18 mouse cellular contexts compared by ENCODE assay signal in genomic region chr12:70512431-70512830, GRCm38 (mm10). TPM values are rescaled to one million over a fixed set of nuclear protein-coding genes. Genes with fewer than 3 reads are reported as not detected.
DNase-seq lines count a peak whose midpoint lies in the region; ATAC-seq and TF ChIP-seq lines count a peak whose summit lies in the region.
"Had no signal": no experiment of that assay in that cellular context is flagged by ENCODE, and none has a peak within 500 bp of the region (broad histone marks: within the 10 kb centered on the region; RNA-seq: fewer than 3 reads in every experiment).

No protein-coding gene starts in this region.

- no peaks in the 10 kb centered on the region for H3K79me2 ChIP-seq in MEL (ENCODE audit: control insufficient read depth, insufficient read depth, low read length, poor library complexity)

- H3K9ac ChIP-seq in MEL (ENCODE audit: control insufficient read depth, low read depth, low read length, poor library complexity, severe bottlenecking), result no peak overlapping the region
- H3K9ac ChIP-seq: embryonic facial prominence, embryonic 12.5 days; limb, embryonic 13.5 days; lung, embryonic 15.5 days had no signal

- peak; percentile 16 for DNase-seq in embryo, embryonic 10 days (ENCODE audit: low spot score)
- DNase-seq in embryo, embryonic 9.5 days (ENCODE audit: extremely low spot score), result no peak
- no peak for DNase-seq in layer of hippocampus, adult 2 months (ENCODE audit: low spot score in 2 of 2)
- DNase-seq in layer of hippocampus, adult 9-10 months (ENCODE audit: low spot score), result no peak
- DNase-seq in 3134 (ENCODE audit: extremely low read depth, insufficient read length, low spot score) (peak; percentile 34), MEL (ENCODE audit: low read depth, low spot score) (peak; percentile 7)
- no peak for DNase-seq in frontal cortex, postnatal 25 days (ENCODE audit: low spot score in 2 of 2)
- DNase-seq: B cell, adult 2 months; cerebellum, adult 11 months; cerebellum, postnatal 36 days; heart, postnatal 14 days; retina, postnatal 1 day had no signal

- peak; percentile 39 for TF ChIP-seq CTCF in layer of hippocampus, adult 2 months (conservative IDR thresholded peaks at IDR 0.05)
- peak in 2 of 3 experiments; percentile 22 to 35; a peak in 3 of 6 replicates for TF ChIP-seq CTCF in MEL (IDR thresholded peaks at IDR 0.05 in 2 of 3, conservative IDR thresholded peaks at IDR 0.05 in 1 of 3; ENCODE audit: control insufficient read depth in 1 of 3, insufficient read depth in 1 of 3, low read depth in 2 of 3, low read length in 3 of 3, poor library complexity in 1 of 3, severe bottlenecking in 1 of 3)

- H3K27ac ChIP-seq in layer of hippocampus, adult 2 months, result no peak overlapping the region
- no peak overlapping the region for H3K27ac ChIP-seq in MEL (ENCODE audit: control insufficient read depth, low read depth, low read length)
- H3K27ac ChIP-seq: embryonic facial prominence, embryonic 12.5 days; limb, embryonic 13.5 days; lung, embryonic 15.5 days had no signal

- peaks cover 2 to 6% of the 10 kb centered on the region in 2 experiments; a peak in 3 of 4 replicates for H3K27me3 ChIP-seq in MEL (ENCODE audit: control insufficient read depth in 1 of 2, insufficient read depth in 2 of 2, low read length in 2 of 2)
- H3K27me3 ChIP-seq: embryonic facial prominence, embryonic 12.5 days; limb, embryonic 13.5 days; lung, embryonic 15.5 days; megakaryocyte, embryonic 14.5 days had no signal

- TF ChIP-seq POLR2A in MEL (IDR thresholded peaks at IDR 0.05; ENCODE audit: control insufficient read depth in 1 of 2, insufficient read depth in 1 of 2, low read depth in 1 of 2, low read length in 2 of 2, poor library complexity in 1 of 2), result no peak

- H3K36me3 ChIP-seq in MEL (ENCODE audit: control insufficient read depth in 1 of 2, insufficient read depth in 2 of 2, low read length in 2 of 2), result no peaks in the 10 kb centered on the region
- H3K36me3 ChIP-seq: embryonic facial prominence, embryonic 12.5 days; limb, embryonic 13.5 days; lung, embryonic 15.5 days had no signal

- no peak for TF ChIP-seq EP300 in MEL (IDR thresholded peaks at IDR 0.05; ENCODE audit: low read depth in 1 of 2, low read length in 2 of 2)

- no peak for ATAC-seq in monocyte, adult 5-6 weeks (replicated peaks; ENCODE audit: insufficient number of reproducible peaks, low FRiP score, low TSS enrichment, poor library complexity, severe bottlenecking)
- ATAC-seq: hindbrain, embryonic 16.5 days had no signal

- H3K4me3 ChIP-seq in layer of hippocampus, adult 2 months, result no peak overlapping the region
- H3K4me3 ChIP-seq in MEL (ENCODE audit: control insufficient read depth in 1 of 2, insufficient read depth in 1 of 2, low read depth in 2 of 2, low read length in 2 of 2), result no peak overlapping the region
- H3K4me3 ChIP-seq: embryonic facial prominence, embryonic 12.5 days; limb, embryonic 13.5 days; lung, embryonic 15.5 days; megakaryocyte, embryonic 14.5 days had no signal

- H3K4me1 ChIP-seq in MEL (ENCODE audit: control insufficient read depth in 1 of 2, insufficient read depth in 2 of 2, low read length in 2 of 2), result no peaks in the 10 kb centered on the region
- H3K4me1 ChIP-seq: lung, embryonic 15.5 days; megakaryocyte, embryonic 14.5 days had no signal

- no peaks in the 10 kb centered on the region for H3K9me3 ChIP-seq in MEL (replicated peaks; ENCODE audit: insufficient read depth, low read length)
- H3K9me3 ChIP-seq: embryonic facial prominence, embryonic 12.5 days; limb, embryonic 13.5 days; lung, embryonic 15.5 days had no signal

- peak; percentile 7; the same call in 1 of the 2 replicates for TF ChIP-seq RAD21 in MEL (IDR thresholded peaks at IDR 0.05; ENCODE audit: low read depth, low read length)

TF ChIP-seq in MEL, 35 proteins besides CTCF, POLR2A, EP300 and RAD21:
- no peak for TF ChIP-seq POLR2AphosphoS5 (IDR thresholded peaks at IDR 0.05; ENCODE audit: borderline replicate concordance, low read depth, low read length)
- 0 out of 2 replicates have a peak, but pooled peaks have one; percentile 9 for TF ChIP-seq SMC3 (IDR thresholded peaks at IDR 0.05; ENCODE audit: low read depth, low read length)
- no peak for TF ChIP-seq ELF1 (IDR thresholded peaks at IDR 0.05; ENCODE audit: low read depth, low read length)
- no peak for TF ChIP-seq ZNF384 (IDR thresholded peaks at IDR 0.05; ENCODE audit: low read depth, low read length)

RNA-seq across cellular contexts. Expression of gene Tmx1, which starts 59.5 kb away (rescaled TPM):
- total RNA-seq in layer of hippocampus, adult 2 months (2021), result 10 to 100 TPM; 29.1 to 30.2 TPM
- total RNA-seq in MEL (2012; rRNA removed), result 51.6 and 51.9 TPM in 2 replicates
- polyA plus RNA-seq in MEL (2012; ENCODE audit: insufficient read depth in 1 of 2, insufficient read length in 2 of 2, low read depth in 1 of 2, low replicate concordance in 2 of 2, missing spikeins in 1 of 2), result 10 to 100 TPM in 1 of 2 experiments, not detected in 1; 71.6 TPM
- 91.8 to 94.8 TPM (median 93.6 TPM) in 3 replicates for total RNA-seq in monocyte, adult 5-6 weeks (2017)

Comparison
In these comparisons a context has a peak if more than half of its experiments do, and no peak if none do; other contexts are left out.
1. DNase-seq: peak in embryo, embryonic 10 days (single experiment), 3134 (single experiment) and MEL (single experiment); none in embryo, embryonic 9.5 days (single experiment), layer of hippocampus, adult 2 months (0 of 2), layer of hippocampus, adult 9-10 months (single experiment) and frontal cortex, postnatal 25 days (0 of 2).